Mouse (Mus musculus): ENCODE measurements at regions not wholly inside any gene's neighbourhood (a gene's known extent, or its start where the extent isn't known, plus 50 kb on each side); places are given as distances from the start of the nearest gene placed in this dataset.

DNA sequence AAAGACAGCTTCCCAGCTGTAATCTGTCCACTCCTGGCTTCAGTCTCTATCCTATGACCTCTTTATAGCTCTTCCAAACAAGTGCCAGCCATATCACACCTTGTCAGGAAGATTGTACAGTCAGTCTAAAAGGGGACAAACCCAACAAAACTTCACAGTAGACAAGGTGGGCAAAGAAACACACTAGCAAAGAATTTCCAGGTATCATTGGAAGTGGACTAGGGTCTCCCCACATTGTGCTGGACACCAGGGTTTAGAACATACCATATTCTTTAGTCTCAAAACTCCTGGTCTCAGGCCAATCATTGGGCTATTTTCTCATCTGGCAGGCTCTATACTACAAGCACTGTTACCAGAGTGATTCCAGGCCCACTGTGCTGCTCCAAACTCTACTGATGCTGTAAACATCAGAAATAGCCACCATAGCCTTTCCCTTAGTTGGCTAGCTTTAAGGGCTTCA is 341.3 kb downstream of the 1700129C05Rik start:
- H3K4me3 ChIP-seq (ENCODE audit: extremely low read depth, insufficient read depth, insufficient read length) = no peak overlapping the region
- no peaks in the 10 kb centered on the region for H3K27me3 ChIP-seq (ENCODE audit: control insufficient read depth, insufficient read depth, low read length)
- no peak overlapping the region for H3K27ac ChIP-seq (ENCODE audit: insufficient read depth, low read length)
- H3K4me1 ChIP-seq (ENCODE audit: control insufficient read depth, insufficient read depth, insufficient read length) = no peaks in the 10 kb centered on the region
- TF ChIP-seq POLR2A (IDR thresholded peaks at IDR 0.05; ENCODE audit: low read depth, low read length) (no peak), CTCF (IDR thresholded peaks at IDR 0.05; ENCODE audit: extremely low read depth, insufficient read depth, insufficient read length, insufficient replicate concordance) (no peak)
- no peaks in the 10 kb centered on the region for H3K36me3 ChIP-seq (ENCODE audit: control insufficient read depth, insufficient read depth, low read length)
- no peak for DNase-seq (ENCODE audit: low read depth in 1 of 2, low spot score in 2 of 2)

DNA sequence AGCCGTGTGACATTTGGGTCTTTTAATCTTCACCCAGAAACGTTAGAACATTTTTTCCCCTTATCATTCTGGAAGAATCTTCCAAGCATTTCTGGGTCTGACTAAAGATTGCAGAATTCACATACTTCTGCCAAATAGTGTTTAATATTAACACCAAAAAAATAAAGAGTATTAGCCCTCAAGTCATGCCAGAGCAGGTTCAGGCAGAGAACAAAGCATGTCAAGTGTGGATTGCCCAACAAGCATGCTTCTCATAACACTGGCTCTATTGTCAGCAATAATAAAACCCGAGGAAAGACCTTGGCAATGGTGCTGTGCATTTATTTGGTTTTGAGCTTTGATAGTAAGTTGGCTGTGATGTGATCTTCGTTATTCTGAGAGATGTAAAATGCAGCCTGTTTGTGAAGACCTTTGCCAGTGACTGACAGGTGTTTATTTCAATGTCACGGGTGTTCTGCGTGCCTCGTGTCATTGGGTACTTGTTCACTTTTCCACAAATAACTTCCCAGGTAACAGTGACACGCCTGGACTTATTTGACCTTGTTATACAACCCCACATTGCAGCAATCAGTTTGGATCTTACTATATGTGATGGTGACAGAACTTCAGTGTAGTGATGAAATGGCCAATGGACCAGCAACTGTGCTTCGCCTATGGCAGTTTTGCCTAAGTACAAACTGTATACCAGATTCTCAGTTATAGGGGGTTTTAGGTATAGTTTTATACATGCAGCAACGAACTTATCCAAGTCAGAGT is 354.3 kb downstream of the 1700129C05Rik start:
- Histone ChIP-seq H3K27ac (ENCODE audit: insufficient read depth, low read length) (no peak overlapping the region), H3K4me1 (ENCODE audit: control insufficient read depth, insufficient read depth, insufficient read length) (no peaks in the 10 kb centered on the region), H3K36me3 (ENCODE audit: control insufficient read depth, insufficient read depth, low read length) (no peaks in the 10 kb centered on the region), H3K27me3 (ENCODE audit: control insufficient read depth, insufficient read depth, low read length) (no peaks in the 10 kb centered on the region), H3K4me3 (ENCODE audit: extremely low read depth, insufficient read depth, insufficient read length) (no peak overlapping the region)
- no peak for DNase-seq (ENCODE audit: low read depth in 1 of 2, low spot score in 2 of 2)
- 75% methylated on average over 10 of the region's 10 CpGs for WGBS
- TF ChIP-seq CTCF (IDR thresholded peaks at IDR 0.05; ENCODE audit: extremely low read depth, insufficient read depth, insufficient read length, insufficient replicate concordance) = no peak
- TF ChIP-seq POLR2A (IDR thresholded peaks at IDR 0.05; ENCODE audit: low read depth, low read length) = no peak

DNA sequence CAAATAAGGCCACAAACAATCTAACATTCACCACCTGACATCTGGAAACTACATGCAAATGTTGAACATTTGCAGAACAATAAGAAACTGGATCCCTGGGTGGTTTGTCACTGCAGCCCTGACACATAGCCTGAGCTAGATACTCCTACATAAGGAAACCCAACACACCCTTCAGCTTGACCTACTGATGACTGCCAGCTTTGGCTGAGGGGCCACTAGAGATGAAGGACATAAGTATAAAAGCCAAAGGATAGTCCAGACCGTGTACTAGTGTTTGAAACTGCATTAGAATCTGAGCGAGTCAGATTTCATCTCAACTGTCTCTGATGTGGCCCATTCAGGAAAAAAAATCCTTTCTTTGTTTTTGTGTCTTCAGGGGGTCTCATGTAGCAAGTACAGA is 355.1 kb downstream of the 1700129C05Rik start:
- H3K4me1 ChIP-seq (ENCODE audit: control insufficient read depth, insufficient read depth, insufficient read length) = no peaks in the 10 kb centered on the region
- DNase-seq (ENCODE audit: low read depth in 1 of 2, low spot score in 2 of 2) = no peak
- H3K27me3 ChIP-seq (ENCODE audit: control insufficient read depth, insufficient read depth, low read length) = no peaks in the 10 kb centered on the region
- no peaks in the 10 kb centered on the region for H3K36me3 ChIP-seq (ENCODE audit: control insufficient read depth, insufficient read depth, low read length)
- H3K4me3 ChIP-seq (ENCODE audit: extremely low read depth, insufficient read depth, insufficient read length) = no peak overlapping the region
- 71% methylated on average over 2 of the region's 2 CpGs for WGBS
- no peak for TF ChIP-seq CTCF (IDR thresholded peaks at IDR 0.05; ENCODE audit: extremely low read depth, insufficient read depth, insufficient read length, insufficient replicate concordance)
- no peak for TF ChIP-seq POLR2A (IDR thresholded peaks at IDR 0.05; ENCODE audit: low read depth, low read length)
- no peak overlapping the region for H3K27ac ChIP-seq (ENCODE audit: insufficient read depth, low read length)

DNA sequence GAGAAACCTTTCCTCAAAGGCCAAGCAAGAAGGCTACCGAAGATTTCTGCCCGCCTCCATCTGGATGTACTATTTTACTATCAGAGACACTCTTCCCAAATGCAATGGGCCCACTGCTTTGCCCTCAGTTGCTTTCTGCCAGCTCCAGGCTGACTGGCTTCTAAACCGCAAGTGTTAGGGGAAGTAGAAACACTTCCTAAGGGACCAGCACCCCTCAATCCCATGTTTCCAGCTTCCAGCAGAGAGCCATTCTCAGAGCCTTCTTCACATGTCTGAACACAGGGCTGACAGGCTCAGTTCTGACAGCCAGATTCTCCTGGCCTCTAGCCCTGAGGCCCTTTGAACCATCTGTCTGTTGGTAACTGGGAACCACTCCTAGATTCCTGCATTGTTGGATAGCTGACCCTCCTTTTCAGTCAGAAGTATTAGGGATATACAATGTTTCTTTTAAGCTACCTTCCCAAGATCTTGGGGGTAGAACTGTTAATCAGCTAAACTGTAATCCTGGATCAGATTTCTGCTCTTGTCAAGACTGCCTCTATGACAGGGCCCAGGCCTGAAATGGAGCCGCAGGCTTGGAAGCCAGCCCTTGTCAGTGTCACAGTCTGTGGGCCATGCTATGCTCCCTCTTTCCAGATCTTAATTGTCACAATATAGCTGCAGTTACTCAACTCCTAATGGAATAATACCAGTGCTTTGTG is 355.8 kb downstream of the 1700129C05Rik start:
- 93% methylated on average over 4 of the region's 4 CpGs for WGBS
- H3K4me1 ChIP-seq (ENCODE audit: control insufficient read depth, insufficient read depth, insufficient read length) = no peaks in the 10 kb centered on the region
- no peak for TF ChIP-seq POLR2A (IDR thresholded peaks at IDR 0.05; ENCODE audit: low read depth, low read length)
- no peak for TF ChIP-seq CTCF (IDR thresholded peaks at IDR 0.05; ENCODE audit: extremely low read depth, insufficient read depth, insufficient read length, insufficient replicate concordance)

DNA sequence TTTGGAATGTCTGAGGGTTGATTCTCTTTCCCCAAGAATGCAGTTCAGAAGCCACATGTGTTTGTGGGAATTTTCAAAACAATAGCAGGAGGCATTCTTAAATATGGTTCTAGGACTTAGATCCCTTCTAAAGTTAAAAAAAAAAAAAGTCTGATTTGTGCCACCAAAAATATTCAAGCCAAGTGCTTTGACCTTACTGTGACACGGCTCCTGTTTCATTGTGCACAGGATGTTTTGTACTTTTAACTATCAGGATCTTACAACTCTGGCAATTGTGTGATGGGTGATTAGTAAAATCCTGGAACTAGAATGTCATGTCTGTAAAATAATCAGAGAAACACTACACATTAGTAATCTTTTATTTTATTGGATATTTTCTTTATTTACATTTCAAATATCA is 359.5 kb downstream of the 1700129C05Rik start:
- H3K27ac ChIP-seq (ENCODE audit: insufficient read depth, low read length) = no peak overlapping the region
- H3K36me3 ChIP-seq (ENCODE audit: control insufficient read depth, insufficient read depth, low read length) = no peaks in the 10 kb centered on the region
- H3K4me1 ChIP-seq (ENCODE audit: control insufficient read depth, insufficient read depth, insufficient read length) = no peaks in the 10 kb centered on the region
- 58% methylated on average over 1 of the region's 1 CpGs for WGBS
- DNase-seq (ENCODE audit: low read depth in 1 of 2, low spot score in 2 of 2) = no peak
- no peak overlapping the region for H3K4me3 ChIP-seq (ENCODE audit: extremely low read depth, insufficient read depth, insufficient read length)
- no peaks in the 10 kb centered on the region for H3K27me3 ChIP-seq (ENCODE audit: control insufficient read depth, insufficient read depth, low read length)
- no peak for TF ChIP-seq CTCF (IDR thresholded peaks at IDR 0.05; ENCODE audit: extremely low read depth, insufficient read depth, insufficient read length, insufficient replicate concordance)

More for the DNA sequence above, 355.8 kb downstream of the 1700129C05Rik start:
- Histone ChIP-seq H3K4me3 (ENCODE audit: extremely low read depth, insufficient read depth, insufficient read length) (no peak overlapping the region), H3K27ac (ENCODE audit: insufficient read depth, low read length) (no peak overlapping the region), H3K27me3 (ENCODE audit: control insufficient read depth, insufficient read depth, low read length) (no peaks in the 10 kb centered on the region), H3K36me3 (ENCODE audit: control insufficient read depth, insufficient read depth, low read length) (no peaks in the 10 kb centered on the region)
- DNase-seq (ENCODE audit: low read depth in 1 of 2, low spot score in 2 of 2) = no peak

DNA sequence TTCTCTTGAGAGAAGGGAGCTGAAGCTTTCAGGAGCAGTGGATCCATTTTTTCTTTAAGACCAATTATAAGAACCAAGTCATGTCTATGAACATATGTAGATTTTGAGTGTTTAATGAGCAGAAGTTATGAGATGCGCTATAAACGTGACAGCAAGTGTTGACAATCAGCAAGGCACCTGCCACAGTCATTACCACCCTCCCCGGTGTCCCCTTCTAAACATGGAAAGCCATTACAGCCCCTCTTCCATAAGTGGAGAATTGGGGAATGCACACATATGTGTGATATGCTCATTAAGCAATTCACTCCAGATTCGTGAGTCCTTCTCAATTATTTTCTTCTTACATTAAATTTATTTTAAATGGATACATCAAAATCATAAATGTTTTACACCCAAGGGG is 362.4 kb downstream of the 1700129C05Rik start:
- no peaks in the 10 kb centered on the region for H3K27me3 ChIP-seq (ENCODE audit: control insufficient read depth, insufficient read depth, low read length)
- no peaks in the 10 kb centered on the region for H3K4me1 ChIP-seq (ENCODE audit: control insufficient read depth, insufficient read depth, insufficient read length)
- H3K4me3 ChIP-seq (ENCODE audit: extremely low read depth, insufficient read depth, insufficient read length) = no peak overlapping the region
- TF ChIP-seq POLR2A (IDR thresholded peaks at IDR 0.05; ENCODE audit: low read depth, low read length) = no peak
- no peak for TF ChIP-seq CTCF (IDR thresholded peaks at IDR 0.05; ENCODE audit: extremely low read depth, insufficient read depth, insufficient read length, insufficient replicate concordance)
- H3K27ac ChIP-seq (ENCODE audit: insufficient read depth, low read length) = no peak overlapping the region
- WGBS = 91% methylated on average over 4 of the region's 4 CpGs
- no peak for DNase-seq (ENCODE audit: low read depth in 1 of 2, low spot score in 2 of 2)
- H3K36me3 ChIP-seq (ENCODE audit: control insufficient read depth, insufficient read depth, low read length) = no peaks in the 10 kb centered on the region

DNA sequence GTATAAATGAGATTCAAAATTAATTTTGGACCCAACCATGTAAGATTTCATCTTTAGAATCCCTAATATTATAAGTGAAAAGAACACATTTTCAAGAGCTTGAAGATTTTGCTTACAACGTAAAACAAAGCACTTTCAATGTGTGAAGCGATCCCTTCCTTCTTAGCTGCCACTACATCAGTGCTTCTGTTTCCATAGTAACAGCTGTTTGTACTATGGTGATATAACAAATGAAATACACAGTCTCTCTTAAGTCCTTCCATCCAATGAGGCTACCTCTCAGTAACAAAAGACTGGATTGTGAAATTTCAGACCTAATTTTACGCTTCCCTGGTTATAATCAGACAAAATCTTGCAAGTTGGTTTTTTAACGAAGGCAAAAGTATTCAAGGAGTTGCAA is 364.0 kb downstream of the 1700129C05Rik start:
- Histone ChIP-seq H3K27ac (ENCODE audit: insufficient read depth, low read length) (no peak overlapping the region), H3K36me3 (ENCODE audit: control insufficient read depth, insufficient read depth, low read length) (no peaks in the 10 kb centered on the region), H3K4me1 (ENCODE audit: control insufficient read depth, insufficient read depth, insufficient read length) (no peaks in the 10 kb centered on the region), H3K4me3 (ENCODE audit: extremely low read depth, insufficient read depth, insufficient read length) (no peak overlapping the region), H3K27me3 (ENCODE audit: control insufficient read depth, insufficient read depth, low read length) (no peaks in the 10 kb centered on the region)
- TF ChIP-seq POLR2A (IDR thresholded peaks at IDR 0.05; ENCODE audit: low read depth, low read length) = no peak
- no peak for DNase-seq (ENCODE audit: low read depth in 1 of 2, low spot score in 2 of 2)
- WGBS = 86% methylated on average over 4 of the region's 4 CpGs

All from spleen, adult 2 months (tissue).